Mouse (Mus musculus) CH12F3 (cell line): ENCODE measurements around the gene Agpat3.
"Not testable (repeated sequence)": the region's sequence is repeated elsewhere in the genome, so short reads cannot be mapped to it uniquely, and the experiment has no call there.

Source experiments
- in situ Hi-C: fragments of 300-500 bp; cut with MboI; formaldehyde crosslinking; loops from 2 replicates; pipeline ENCODE4 v1.14.3; 2020; ENCODE audit warnings: low sequenced_read_pairs

The Agpat3 gene

DNA sequence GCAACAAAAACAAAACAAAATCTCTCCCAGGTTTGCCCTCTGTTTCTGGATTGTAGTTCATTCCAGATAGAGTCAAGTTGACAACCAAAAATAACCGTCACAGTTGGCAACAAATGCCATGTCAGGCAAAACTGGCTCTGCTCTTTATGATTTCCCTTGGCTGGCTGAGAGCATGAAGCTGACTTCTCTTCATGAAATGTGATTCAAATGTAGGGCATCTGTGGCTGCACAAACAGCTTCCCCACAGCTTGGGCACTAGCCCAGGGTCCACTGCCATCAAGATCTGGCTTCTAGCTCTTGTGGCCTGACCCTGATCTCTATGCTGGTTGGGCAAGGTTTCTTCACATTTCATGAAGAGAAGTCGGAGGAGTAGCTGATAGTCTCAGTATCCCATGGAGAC is 9.7 kb upstream of the Agpat3 start:
- in situ Hi-C loops = no loop called here

DNA sequence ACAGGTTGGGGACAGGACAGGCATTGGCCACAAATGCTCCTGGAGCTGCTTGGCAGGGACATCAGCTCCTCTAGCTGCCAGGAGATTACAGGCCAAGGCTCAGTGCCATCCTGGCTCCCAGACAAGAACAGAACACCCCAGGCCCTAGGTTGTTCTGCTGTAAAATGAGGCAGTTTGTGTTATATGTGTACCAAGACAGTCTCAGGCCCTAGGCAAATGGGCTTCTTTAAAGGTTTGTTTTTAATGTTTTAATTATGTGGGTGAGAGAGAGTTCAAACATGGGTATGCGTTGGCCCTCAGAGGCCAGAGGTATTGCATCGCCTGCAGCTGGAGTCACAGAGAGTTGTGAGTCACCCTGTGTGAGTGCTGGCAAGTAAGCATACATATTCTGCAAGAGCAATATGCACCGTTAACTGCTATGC is 8.0 kb upstream of the Agpat3 start:
- in situ Hi-C loops = no loop called here

DNA sequence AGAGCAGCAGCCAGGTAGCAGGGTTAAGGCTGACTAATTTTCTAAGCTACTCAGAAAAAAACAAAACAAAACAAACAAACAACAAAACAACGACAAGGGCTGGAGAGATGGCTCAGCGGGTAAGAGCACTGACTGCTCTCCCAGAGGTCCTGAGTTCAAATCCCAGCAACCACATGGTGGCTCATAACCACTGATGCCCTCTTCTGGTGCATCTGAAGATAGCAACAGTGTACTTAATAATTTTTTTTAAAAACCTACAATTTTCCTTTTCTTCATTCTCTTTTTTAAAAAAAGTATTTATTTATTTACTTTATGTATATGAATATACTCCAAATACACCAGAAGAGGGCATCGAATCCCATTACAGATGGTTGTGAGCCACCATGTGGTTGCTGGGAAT is 6.7 kb upstream of the Agpat3 start:
- in situ Hi-C loops = not testable (repeated sequence)

DNA sequence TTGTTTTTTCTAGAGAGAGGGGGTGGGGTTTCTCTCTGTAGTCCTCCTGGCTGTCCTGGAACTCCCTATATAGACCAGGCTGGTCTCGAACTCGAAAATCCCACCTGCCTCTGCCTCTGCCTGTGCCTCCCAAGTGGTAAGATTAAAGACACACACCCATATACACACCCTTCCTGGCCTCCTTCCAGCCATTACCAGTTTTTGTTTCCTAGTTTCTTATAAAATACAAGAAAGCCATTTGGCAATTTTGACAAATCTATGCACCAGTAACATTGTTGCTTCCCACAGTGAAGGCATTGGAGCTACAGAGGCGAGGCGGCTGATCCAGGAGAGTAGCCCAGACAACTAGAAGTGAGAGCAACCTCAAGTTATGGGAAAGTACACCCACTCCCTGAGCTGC is 6.0 kb upstream of the Agpat3 start:
- in situ Hi-C loops = no loop called here

DNA sequence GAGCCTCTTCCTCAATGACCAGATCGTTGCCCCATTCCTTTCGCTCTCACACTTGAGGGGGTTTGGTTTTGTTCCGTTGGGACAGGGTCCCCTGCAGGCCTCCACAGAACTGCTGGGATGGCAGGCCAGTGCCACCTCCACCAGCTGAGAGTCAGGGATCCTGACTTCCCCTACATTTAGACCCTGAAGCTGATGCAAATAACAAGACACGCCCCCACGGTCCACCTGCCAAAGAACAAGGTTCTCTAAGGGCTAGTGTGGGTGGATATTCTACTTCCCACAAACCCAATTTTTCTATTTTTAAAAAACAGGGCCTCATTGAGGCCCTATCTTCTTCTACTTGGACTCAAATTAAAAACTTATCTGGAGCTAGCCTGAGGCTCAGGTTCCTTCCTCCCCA is 5.5 kb upstream of the Agpat3 start:
- in situ Hi-C loops = no loop called here

DNA sequence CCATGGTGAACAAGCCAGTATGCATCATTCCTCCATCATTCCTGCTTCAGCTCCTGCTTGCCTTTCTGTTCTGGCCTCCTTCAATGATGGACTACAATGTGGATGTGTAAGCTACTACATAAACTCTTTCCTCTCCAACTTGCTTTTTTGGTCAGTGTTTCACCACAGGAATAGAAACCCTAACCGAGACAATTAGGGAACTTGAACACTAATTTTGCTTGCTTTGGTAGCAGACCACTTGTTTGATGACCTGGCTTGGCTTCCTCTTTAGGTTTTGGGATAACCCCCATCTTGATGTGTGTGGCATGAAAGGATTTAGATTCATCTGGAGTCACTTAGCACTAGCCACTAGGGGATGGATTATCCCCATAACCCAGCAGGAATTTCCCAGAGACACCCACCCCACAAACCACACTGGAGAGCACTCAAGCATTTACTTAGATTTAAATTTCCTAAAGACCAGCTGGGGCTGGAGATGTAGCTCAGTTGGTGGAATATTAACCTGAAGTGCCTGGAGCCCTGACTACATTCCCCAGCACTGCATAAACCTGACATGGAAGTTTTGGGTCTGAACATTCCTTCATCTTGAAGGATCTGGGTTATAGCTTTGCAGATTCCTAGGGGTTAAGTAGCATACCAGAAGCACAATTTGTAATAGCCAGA is 3.8 kb upstream of the Agpat3 start:
- in situ Hi-C loops = no loop called here

DNA sequence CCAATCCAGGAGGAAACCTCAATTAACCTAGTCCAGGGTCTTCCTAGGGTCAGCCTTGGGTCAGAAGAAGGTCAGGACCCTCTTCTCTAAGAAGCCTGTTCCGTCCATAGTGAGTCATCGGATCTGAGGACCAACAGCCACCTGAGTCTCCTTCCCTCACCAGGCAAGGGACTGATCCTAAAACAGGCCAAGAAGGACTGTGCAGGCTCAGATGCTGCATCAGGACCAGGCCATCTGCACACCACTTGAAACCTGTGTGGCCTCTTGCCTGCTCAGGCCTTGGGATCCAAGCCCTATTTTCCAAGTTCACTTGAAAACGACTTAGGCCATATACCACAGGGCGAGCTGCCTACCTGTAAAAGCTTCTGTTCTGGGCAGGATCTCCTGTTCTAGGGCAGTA is 907 bp upstream of the Agpat3 start:
- in situ Hi-C loops = no loop called here

DNA sequence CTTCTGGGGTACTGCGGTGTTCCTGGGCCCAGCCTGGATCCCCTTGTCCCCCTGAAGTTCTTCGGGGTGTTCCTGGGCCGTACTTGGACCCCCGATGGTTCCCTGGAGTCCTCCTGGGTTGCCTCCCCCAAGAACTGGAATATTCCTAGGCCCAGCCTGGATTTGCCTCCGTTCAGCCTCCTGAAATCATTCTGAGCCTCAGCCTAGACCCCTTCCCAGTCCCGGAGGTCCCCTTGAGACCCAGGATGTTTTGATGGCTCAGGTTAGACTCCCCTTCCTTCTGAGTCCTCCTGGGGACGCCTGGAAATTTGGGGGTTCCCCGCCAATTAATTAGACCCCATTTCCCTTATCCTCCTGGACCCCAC is 359 bp upstream of the Agpat3 start:
- in situ Hi-C loops = no loop called here

DNA sequence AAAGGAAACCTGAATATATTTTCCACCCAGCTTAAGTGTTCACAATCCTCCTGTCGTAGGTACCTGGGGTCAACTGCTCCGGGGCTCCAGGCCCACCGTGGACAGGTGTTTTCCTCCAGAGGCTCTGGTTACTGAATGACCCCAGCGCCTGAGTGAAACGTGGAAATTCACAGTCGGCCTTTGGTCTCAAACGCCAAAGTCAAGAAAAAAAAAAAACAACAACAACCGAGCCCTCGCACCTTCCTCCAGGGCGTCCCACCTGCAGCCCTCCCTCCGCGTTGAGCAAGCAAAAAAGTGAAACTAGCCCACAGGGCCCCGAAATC is 764 bp downstream of the Agpat3 start:
- in situ Hi-C loops = no loop called here

DNA sequence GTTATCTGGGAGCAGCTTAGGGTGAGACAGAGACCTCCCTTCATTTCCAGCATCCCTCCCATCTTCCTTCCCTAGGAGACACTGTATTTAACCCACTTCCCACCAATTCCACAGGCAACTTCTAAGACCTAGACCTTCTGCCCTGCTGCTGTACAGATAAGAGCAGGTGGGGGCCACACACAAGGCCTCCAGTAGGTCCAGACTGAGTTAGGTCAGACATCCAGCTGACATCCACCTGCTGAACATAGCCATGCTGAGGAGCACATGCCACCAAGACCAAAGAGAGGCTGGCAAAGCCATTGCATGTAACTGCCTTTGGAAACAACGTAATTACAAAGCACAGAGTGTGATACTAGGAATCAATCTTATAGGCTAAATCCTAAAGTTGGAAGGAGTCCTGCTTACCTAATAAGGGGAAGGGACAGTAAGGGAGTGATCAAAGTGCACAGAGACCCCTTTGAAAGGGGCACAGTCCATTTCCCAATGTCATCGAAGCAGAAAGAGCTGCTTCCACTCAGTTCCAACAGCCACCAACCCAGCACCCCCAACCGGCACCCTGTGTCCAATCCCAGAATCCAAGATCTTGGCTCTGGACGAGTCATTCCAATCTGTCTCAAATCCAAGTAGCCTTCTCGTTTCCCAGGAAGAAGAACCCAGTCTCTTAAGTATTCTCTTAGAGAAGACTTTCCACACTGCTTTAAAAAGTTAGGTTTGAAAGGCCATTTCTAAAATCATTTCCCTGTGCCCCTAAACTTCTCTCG is 1.3 kb downstream of the Agpat3 start:
- in situ Hi-C loops = no loop called here

DNA sequence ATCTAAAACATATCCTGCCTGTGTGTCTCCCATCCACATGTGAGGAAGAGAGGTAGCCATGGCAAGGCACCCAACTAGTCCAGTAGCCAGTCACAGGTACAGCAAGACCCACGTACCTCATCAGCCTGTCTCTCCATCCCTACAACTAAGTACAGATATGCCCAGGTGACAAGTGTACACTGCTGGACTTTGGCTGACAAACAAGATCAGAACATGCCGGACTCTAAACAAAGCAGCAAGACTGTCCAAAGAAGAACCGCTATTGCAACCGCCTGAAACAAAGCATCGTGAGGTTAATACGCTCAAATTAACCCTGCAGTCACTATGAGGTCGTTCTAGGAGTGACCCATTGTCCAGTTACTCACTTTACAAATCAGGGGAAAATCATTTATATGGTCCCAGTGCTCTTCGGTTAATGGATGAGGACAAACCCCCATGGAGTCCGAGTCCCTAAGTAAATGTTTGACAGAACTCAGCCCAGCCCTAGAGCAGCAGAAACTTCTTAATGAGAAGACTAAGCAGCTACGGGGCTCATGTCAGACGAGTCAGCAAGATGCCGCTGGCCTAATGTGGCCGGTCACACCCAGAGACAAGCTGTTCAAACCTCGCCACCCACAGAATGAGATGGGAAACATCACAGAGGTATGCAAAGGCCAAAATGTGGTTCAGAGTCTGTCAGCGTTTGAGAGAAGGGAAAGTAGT is 2.7 kb downstream of the Agpat3 start:
- in situ Hi-C loops = no loop called here

DNA sequence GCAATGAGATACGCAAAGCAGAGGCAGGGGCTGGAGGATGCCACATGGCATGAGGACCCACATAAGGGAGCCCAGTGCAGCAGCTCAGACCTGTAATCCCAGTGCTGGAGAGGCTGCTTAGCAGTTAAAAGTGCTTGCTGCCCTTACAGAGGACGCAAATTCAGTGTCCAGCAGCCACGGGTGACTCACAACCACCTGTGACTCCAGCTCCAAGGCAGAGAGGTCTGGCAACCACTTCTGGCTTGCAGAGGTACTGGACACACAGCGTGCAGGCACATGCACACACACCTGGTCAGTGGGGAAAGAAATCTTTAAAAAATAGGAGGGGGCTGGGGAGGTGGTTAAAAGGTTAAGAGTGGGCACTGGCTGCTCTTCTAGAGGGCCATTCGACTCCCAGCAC is 4.1 kb downstream of the Agpat3 start:
- in situ Hi-C loops = no loop called here

DNA sequence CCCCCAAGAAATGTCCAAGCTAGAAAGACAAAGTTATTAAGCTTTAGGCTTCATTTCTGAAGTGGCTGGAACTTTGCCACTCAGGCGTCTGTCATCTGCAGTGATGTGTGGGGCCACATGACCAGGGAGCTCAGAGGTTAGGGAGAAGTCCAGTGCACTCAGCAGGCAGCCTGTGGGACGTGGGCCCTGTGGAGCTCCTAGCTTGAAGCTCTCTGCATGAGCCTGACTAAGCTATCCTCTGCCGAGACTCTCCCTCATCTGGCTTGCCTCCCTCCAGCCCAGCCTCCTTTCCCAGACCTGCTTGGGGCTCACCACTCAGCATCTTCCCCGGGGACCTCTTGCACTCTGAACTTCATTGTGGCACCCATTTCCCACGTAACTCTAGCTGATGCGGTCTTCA is 4.8 kb downstream of the Agpat3 start:
- in situ Hi-C loops = no loop called here

DNA sequence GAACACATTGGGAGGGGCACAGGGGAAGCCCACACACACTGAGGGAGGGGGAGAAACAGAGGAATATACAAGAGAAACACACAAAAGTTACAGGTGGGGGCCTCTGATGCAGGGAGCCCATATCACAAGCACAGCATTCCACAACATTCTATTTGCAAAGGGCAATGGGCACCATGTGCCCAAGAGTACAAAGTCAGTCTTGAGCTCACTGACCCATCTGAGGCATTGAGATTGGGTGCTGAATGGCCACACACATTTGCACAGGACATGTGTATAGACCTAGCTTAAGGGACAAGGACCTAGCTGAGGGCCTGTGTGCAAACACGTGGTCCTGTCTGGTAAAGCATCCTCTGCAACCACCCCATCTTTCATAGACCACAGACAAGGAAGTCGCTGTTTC is 6.8 kb downstream of the Agpat3 start:
- in situ Hi-C loops = no loop called here

DNA sequence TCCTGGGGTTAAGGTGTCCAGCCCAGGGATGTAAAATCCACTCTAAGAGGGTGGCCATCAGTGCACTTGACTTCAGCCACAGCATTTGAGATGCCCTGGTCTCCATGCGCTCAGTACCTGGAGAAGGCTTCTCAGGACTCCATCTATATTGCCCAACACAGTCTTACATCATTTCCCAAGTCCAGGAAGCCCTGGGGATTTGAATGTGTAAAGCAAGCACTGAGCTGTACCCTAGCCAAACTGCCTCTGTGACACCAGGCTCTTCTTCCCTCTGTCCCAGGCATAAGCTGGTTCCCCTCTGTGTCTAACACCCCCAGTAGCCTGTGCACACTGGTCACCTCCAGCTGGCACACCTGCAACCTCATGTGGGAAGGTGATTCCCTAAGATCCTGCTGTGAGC is 10.2 kb downstream of the Agpat3 start:
- in situ Hi-C loops = no loop called here

DNA sequence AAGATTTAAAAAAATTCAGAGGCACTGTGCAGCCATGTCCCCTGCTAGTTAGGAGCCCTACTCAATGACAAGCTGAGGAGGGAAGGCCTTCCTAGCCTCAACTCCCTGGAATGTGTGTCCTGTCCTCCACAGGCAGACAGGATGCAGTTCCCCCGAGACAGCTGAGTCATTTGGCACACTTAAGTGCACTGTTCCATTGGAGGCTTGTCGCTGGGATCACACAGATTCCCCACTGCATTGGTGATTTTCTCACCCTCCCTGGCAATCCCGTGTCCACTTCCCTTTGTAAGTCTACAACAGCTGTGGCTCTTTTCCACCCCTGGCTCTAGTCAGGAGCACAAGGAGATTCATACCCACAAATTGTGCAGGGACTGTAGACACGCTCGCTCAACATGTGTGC is 14.1 kb downstream of the Agpat3 start:
- in situ Hi-C loops = no loop called here

DNA sequence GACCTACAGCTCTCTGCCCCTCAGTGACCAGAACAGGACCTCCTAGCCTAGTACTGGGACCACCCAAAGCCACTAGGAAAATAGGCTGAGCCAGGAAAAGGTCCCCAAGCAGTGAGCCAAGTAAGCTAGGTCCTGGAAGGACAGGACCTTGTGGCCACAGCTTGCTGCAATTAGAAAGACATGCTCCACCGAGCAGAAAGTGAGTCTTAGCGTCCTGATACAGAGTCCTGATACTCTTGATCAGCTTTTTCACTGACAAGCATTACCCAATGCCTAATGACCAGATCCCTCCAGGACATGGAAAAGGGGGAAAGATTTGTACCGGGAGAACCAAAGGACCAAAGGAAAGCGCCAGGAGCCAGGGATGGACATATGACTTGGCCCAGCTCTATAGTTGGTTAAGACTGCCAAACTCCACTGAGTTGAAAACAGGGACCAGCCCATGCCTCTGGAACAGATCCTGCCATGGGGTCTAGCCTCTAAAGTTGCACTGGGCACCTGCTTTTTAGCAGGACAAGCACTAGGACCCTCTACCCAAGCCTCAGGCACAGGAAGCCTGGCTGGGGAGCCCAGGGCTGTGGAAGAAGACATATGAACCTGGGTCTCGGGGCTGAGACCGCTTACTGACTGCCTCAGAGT is 17.2 kb downstream of the Agpat3 start:
- in situ Hi-C loops = no loop called here

DNA sequence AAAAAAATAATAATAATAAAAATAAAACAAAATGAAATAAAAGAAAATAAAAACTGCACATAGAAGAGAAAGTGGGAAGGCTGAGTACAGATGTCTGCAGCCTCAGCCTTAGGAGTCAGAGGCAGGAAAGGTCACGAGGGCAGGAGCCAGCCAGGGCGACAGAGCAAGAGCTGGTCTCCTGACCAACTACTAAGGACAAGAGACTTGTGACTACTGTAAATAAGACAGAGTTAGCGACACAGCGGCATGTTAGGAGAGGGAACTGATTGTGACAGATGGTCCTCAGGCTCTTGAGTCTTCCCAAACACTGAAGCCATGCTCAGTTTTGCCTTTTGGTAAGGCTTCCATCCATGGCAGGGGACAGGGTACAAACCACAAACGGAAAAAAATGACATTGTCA is 20.7 kb downstream of the Agpat3 start:
- in situ Hi-C loops = no loop called here

DNA sequence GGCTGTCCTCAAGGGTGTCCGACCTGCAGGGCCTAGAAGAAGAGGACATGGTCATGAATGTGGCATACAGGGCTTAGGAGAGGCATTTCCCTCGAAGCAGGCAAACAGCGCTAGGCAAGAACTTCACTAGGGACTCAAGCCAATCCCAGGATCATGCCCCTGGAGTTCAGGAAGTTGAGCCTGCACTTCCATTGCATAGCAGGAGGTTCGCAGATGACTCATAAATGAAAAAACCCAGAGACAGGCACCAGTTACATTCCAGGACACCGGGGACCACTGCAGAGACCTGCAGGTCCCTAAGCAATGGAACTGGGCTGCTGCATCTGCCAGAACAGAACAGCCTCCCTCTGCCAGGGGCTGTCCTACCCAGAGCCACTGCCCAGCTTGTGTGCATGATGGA is 23.0 kb downstream of the Agpat3 start:
- in situ Hi-C loops = no loop called here

DNA sequence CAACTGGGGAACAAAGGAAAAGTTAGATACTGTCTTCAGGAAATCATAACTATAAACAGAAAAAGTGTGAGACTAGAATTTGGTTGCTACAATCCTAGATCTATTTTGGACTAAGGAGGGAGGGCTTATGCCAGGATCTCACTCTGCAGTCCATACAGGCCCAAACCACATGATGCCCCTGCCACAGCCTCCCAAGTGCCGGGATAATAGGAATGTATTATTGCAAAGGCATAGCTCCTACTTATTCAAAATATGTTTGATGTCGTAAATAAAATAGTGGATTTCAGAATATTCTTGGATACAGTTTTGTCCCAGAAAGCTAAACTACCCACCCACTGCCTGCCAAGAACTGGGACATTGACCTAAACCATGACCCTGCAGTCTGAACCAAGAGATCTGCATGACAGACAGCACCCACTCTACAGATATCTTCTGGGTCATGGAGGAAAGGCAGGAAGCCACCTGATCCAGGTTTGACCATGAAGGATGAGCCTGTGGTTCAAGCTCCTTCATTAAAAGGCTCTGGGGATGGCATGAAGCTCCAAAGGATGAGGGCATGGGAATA is 24.2 kb downstream of the Agpat3 start:
- in situ Hi-C loops = no loop called here

DNA sequence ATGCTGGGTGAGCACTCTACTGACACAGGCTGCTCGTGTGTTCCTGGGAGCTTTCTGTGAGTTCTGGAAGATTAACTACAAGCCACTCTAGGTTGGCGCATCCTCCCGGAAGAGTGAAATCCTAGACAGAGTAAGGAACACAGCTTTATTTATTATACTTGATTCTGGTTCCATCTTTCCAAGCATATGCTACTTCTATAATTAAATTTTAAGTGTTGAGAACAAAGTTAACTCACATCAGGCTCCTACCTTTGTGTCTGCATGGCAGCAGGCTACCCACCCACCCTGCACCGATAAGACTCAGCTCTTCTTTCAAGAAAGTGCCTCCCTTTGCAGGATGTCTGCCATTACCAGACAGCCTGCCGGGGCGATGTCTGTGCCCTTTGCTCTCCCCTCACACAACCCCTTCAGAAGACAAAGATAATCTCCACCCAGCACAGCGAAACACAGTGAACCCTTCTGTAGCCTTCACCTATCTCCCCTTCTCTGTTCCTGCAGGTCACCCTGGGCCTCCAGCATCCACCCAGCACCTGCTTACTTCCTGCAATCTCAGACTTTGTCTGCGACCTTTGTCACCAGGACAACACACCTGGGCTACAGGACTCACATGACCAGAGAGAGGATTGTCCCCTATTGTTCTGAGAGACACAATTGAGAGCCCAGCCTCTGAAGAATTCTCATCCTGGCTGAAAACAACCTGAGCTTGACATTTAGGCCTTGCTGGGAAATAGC is 26.2 kb downstream of the Agpat3 start:
- in situ Hi-C loops = no loop called here
